ENCODE assay signal across 21 mouse cellular contexts in genomic region chr4:32533735-32534134, GRCm38 (mm10).
DNase-seq lines count a peak whose midpoint lies in the region; ATAC-seq and TF ChIP-seq lines count a peak whose summit lies in the region.
"Had no signal": no experiment of that assay in that cellular context is flagged by ENCODE, and none has a peak within 500 bp of the region (broad histone marks: within the 10 kb centered on the region; RNA-seq: fewer than 3 reads in every experiment).

No protein-coding gene starts in this region.

- ATAC-seq in forebrain, embryonic 15.5 days (replicated peaks) = no peak
- ATAC-seq in forebrain, embryonic 12.5 days (ENCODE audit: low FRiP score) = no peak
- no peak for ATAC-seq in intestine, embryonic 14.5 days (replicated peaks; ENCODE audit: low FRiP score, low TSS enrichment, low read depth)
- no peak for ATAC-seq in intestine, embryonic 16.5 days
- no peak for ATAC-seq in midbrain, embryonic 15.5 days (replicated peaks)
- no peak for ATAC-seq in midbrain, postnatal 0 days (ENCODE audit: low FRiP score)
- ATAC-seq in neural tube, embryonic 15.5 days (ENCODE audit: low FRiP score) = no peak
- no peak for ATAC-seq in heart, embryonic 11.5 days (replicated peaks; ENCODE audit: insufficient number of reproducible peaks, low FRiP score, low TSS enrichment)
- ATAC-seq: intestine, embryonic 15.5 days had no signal

- no peaks in the 10 kb centered on the region for H3K27me3 ChIP-seq in forebrain, embryonic 15.5 days
- no peaks in the 10 kb centered on the region for H3K27me3 ChIP-seq in forebrain, embryonic 12.5 days
- H3K27me3 ChIP-seq in intestine, embryonic 14.5 days (replicated peaks; ENCODE audit: control insufficient read depth, insufficient read depth, low read length) = no peaks in the 10 kb centered on the region
- H3K27me3 ChIP-seq in intestine, embryonic 16.5 days (replicated peaks; ENCODE audit: control insufficient read depth, insufficient read depth, low read length) = no peaks in the 10 kb centered on the region
- no peaks in the 10 kb centered on the region for H3K27me3 ChIP-seq in midbrain, embryonic 15.5 days (replicated peaks)
- H3K27me3 ChIP-seq in midbrain, postnatal 0 days (ENCODE audit: insufficient read depth, low read length) = no peaks in the 10 kb centered on the region
- no peaks in the 10 kb centered on the region for H3K27me3 ChIP-seq in neural tube, embryonic 15.5 days (replicated peaks)
- H3K27me3 ChIP-seq in heart, embryonic 11.5 days (ENCODE audit: control insufficient read depth, insufficient read depth, low read length) = no peaks in the 10 kb centered on the region
- H3K27me3 ChIP-seq: heart, embryonic 12.5 days; intestine, embryonic 15.5 days; limb, embryonic 13.5 days; liver, embryonic 13.5 days; stomach, embryonic 15.5 days had no signal

- TF ChIP-seq CTCF in midbrain, postnatal 0 days (IDR thresholded peaks at IDR 0.05) = no peak

- H3K36me3 ChIP-seq in forebrain, embryonic 15.5 days = no peaks in the 10 kb centered on the region
- H3K36me3 ChIP-seq in forebrain, embryonic 12.5 days (replicated peaks) = no peaks in the 10 kb centered on the region
- no peaks in the 10 kb centered on the region for H3K36me3 ChIP-seq in intestine, embryonic 14.5 days (ENCODE audit: control insufficient read depth, insufficient read depth, low read length)
- H3K36me3 ChIP-seq in intestine, embryonic 16.5 days (ENCODE audit: control insufficient read depth, insufficient read depth, low read length) = no peaks in the 10 kb centered on the region
- no peaks in the 10 kb centered on the region for H3K36me3 ChIP-seq in midbrain, embryonic 15.5 days (replicated peaks)
- no peaks in the 10 kb centered on the region for H3K36me3 ChIP-seq in midbrain, postnatal 0 days (ENCODE audit: insufficient read depth, low read length)
- H3K36me3 ChIP-seq in neural tube, embryonic 15.5 days = no peaks in the 10 kb centered on the region
- H3K36me3 ChIP-seq in heart, embryonic 11.5 days (ENCODE audit: control insufficient read depth, insufficient read depth, low read length) = no peaks in the 10 kb centered on the region
- H3K36me3 ChIP-seq: G1E; heart, embryonic 12.5 days; intestine, embryonic 15.5 days; limb, embryonic 13.5 days; liver, embryonic 13.5 days; stomach, embryonic 15.5 days had no signal

- H3K4me1 ChIP-seq in forebrain, embryonic 15.5 days = peaks cover 72% of the 10 kb centered on the region
- peaks cover 69% of the 10 kb centered on the region for H3K4me1 ChIP-seq in forebrain, embryonic 12.5 days
- peaks cover 34% of the 10 kb centered on the region for H3K4me1 ChIP-seq in intestine, embryonic 14.5 days (replicated peaks; ENCODE audit: control insufficient read depth, insufficient read depth, low read length)
- H3K4me1 ChIP-seq in intestine, embryonic 16.5 days (ENCODE audit: control insufficient read depth, insufficient read depth, low read length) = peaks cover 26% of the 10 kb centered on the region
- peaks cover 79% of the 10 kb centered on the region for H3K4me1 ChIP-seq in midbrain, embryonic 15.5 days
- peaks cover 33% of the 10 kb centered on the region for H3K4me1 ChIP-seq in midbrain, postnatal 0 days (ENCODE audit: insufficient read depth, low read length)
- H3K4me1 ChIP-seq in neural tube, embryonic 15.5 days = peaks cover 76% of the 10 kb centered on the region
- H3K4me1 ChIP-seq in heart, embryonic 11.5 days (ENCODE audit: control insufficient read depth, insufficient read depth, low read length) = peaks cover 39% of the 10 kb centered on the region

- DNase-seq in intestine, embryonic 14.5 days (ENCODE audit: low spot score) = peak; percentile 38
- DNase-seq in midbrain, postnatal 0 days (ENCODE audit: low spot score) = no peak
- DNase-seq: adrenal gland, postnatal 25 days; cerebellum, adult 11-12 months; cerebellum, postnatal 25 days; embryo, embryonic 11 days; kidney, postnatal 36 days; liver, embryonic 13.5 days; right cerebral cortex, postnatal 25 days; thymus, adult 18-20 months had no signal

- no peak overlapping the region for H3K4me2 ChIP-seq in forebrain, embryonic 15.5 days (replicated peaks)
- no peak overlapping the region for H3K4me2 ChIP-seq in forebrain, embryonic 12.5 days
- H3K4me2 ChIP-seq in intestine, embryonic 14.5 days (ENCODE audit: low read length) = no peak overlapping the region
- no peak overlapping the region for H3K4me2 ChIP-seq in intestine, embryonic 16.5 days (ENCODE audit: low read depth, low read length)
- no peak overlapping the region for H3K4me2 ChIP-seq in midbrain, embryonic 15.5 days
- no peak overlapping the region for H3K4me2 ChIP-seq in midbrain, postnatal 0 days (ENCODE audit: low read depth, low read length, poor library complexity, severe bottlenecking)
- no peak overlapping the region for H3K4me2 ChIP-seq in neural tube, embryonic 15.5 days
- H3K4me2 ChIP-seq in heart, embryonic 11.5 days = no peak overlapping the region
- H3K4me2 ChIP-seq: heart, embryonic 12.5 days; intestine, embryonic 15.5 days; limb, embryonic 13.5 days; liver, embryonic 13.5 days; stomach, embryonic 15.5 days had no signal

- H3K27ac ChIP-seq in forebrain, embryonic 15.5 days (replicated peaks) = peak overlapping the region; percentile 88
- H3K27ac ChIP-seq in forebrain, embryonic 12.5 days = no peak overlapping the region
- H3K27ac ChIP-seq in intestine, embryonic 14.5 days (ENCODE audit: low read depth) = no peak overlapping the region
- no peak overlapping the region for H3K27ac ChIP-seq in intestine, embryonic 16.5 days (ENCODE audit: low read length)
- 0 out of 2 replicates have a peak overlapping the region, but pooled peaks have one; percentile 24 for H3K27ac ChIP-seq in midbrain, embryonic 15.5 days
- H3K27ac ChIP-seq in midbrain, postnatal 0 days (ENCODE audit: low read depth, low read length) = no peak overlapping the region
- peak overlapping the region; percentile 90; the same call in 1 of the 2 replicates for H3K27ac ChIP-seq in neural tube, embryonic 15.5 days (replicated peaks)
- no peak overlapping the region for H3K27ac ChIP-seq in heart, embryonic 11.5 days (ENCODE audit: low read depth, low read length)
- H3K27ac ChIP-seq: intestine, embryonic 15.5 days; limb, embryonic 13.5 days; liver, embryonic 13.5 days; stomach, embryonic 15.5 days had no signal

- no peaks in the 10 kb centered on the region for H3K9me3 ChIP-seq in forebrain, embryonic 15.5 days
- H3K9me3 ChIP-seq in forebrain, embryonic 12.5 days = no peaks in the 10 kb centered on the region
- H3K9me3 ChIP-seq in intestine, embryonic 14.5 days (ENCODE audit: control insufficient read depth, low read length) = no peaks in the 10 kb centered on the region
- H3K9me3 ChIP-seq in intestine, embryonic 16.5 days (ENCODE audit: control insufficient read depth, low read length) = no peaks in the 10 kb centered on the region
- H3K9me3 ChIP-seq in midbrain, embryonic 15.5 days = no peaks in the 10 kb centered on the region
- H3K9me3 ChIP-seq in midbrain, postnatal 0 days (ENCODE audit: low read length) = no peaks in the 10 kb centered on the region
- no peaks in the 10 kb centered on the region for H3K9me3 ChIP-seq in neural tube, embryonic 15.5 days (replicated peaks)
- H3K9me3 ChIP-seq in heart, embryonic 11.5 days (replicated peaks; ENCODE audit: control insufficient read depth, low read length) = no peaks in the 10 kb centered on the region
- H3K9me3 ChIP-seq: G1E; heart, embryonic 12.5 days; intestine, embryonic 15.5 days; limb, embryonic 13.5 days; liver, embryonic 13.5 days; stomach, embryonic 15.5 days had no signal

- WGBS in forebrain, embryonic 15.5 days = 48% methylated on average over 7 of the region's 7 CpGs
- 70% methylated on average over 7 of the region's 7 CpGs for WGBS in forebrain, embryonic 12.5 days
- WGBS in intestine, embryonic 14.5 days = 56% methylated on average over 7 of the region's 7 CpGs
- WGBS in intestine, embryonic 16.5 days = 63% methylated on average over 7 of the region's 7 CpGs
- WGBS in midbrain, embryonic 15.5 days = 64% methylated on average over 7 of the region's 7 CpGs
- WGBS in midbrain, postnatal 0 days = 63% methylated on average over 7 of the region's 7 CpGs
- WGBS in neural tube, embryonic 15.5 days = 51% methylated on average over 7 of the region's 7 CpGs
- WGBS in heart, embryonic 11.5 days (ENCODE audit: insufficient replicate concordance) = 52% methylated on average over 7 of the region's 7 CpGs

- no peak overlapping the region for H3K4me3 ChIP-seq in forebrain, embryonic 15.5 days
- no peak overlapping the region for H3K4me3 ChIP-seq in forebrain, embryonic 12.5 days (replicated peaks)
- no peak overlapping the region for H3K4me3 ChIP-seq in intestine, embryonic 14.5 days (ENCODE audit: low read depth, low read length)
- no peak overlapping the region for H3K4me3 ChIP-seq in intestine, embryonic 16.5 days (ENCODE audit: low read length)
- no peak overlapping the region for H3K4me3 ChIP-seq in midbrain, embryonic 15.5 days
- H3K4me3 ChIP-seq in midbrain, postnatal 0 days (ENCODE audit: low read depth, low read length) = no peak overlapping the region
- H3K4me3 ChIP-seq in neural tube, embryonic 15.5 days (replicated peaks) = no peak overlapping the region
- no peak overlapping the region for H3K4me3 ChIP-seq in heart, embryonic 11.5 days (ENCODE audit: low read depth, low read length)
- H3K4me3 ChIP-seq: heart, embryonic 12.5 days; intestine, embryonic 15.5 days; limb, embryonic 13.5 days; liver, embryonic 13.5 days; stomach, embryonic 15.5 days had no signal

- H3K9ac ChIP-seq in forebrain, embryonic 15.5 days (replicated peaks) = no peak overlapping the region
- no peak overlapping the region for H3K9ac ChIP-seq in forebrain, embryonic 12.5 days
- H3K9ac ChIP-seq in intestine, embryonic 14.5 days (ENCODE audit: low read length) = no peak overlapping the region
- no peak overlapping the region for H3K9ac ChIP-seq in intestine, embryonic 16.5 days (ENCODE audit: low read depth, low read length)
- no peak overlapping the region for H3K9ac ChIP-seq in midbrain, embryonic 15.5 days
- H3K9ac ChIP-seq in midbrain, postnatal 0 days (replicated peaks; ENCODE audit: low read length, poor library complexity, severe bottlenecking) = no peak overlapping the region
- H3K9ac ChIP-seq in neural tube, embryonic 15.5 days (replicated peaks) = no peak overlapping the region
- no peak overlapping the region for H3K9ac ChIP-seq in heart, embryonic 11.5 days (ENCODE audit: low read depth, low read length)
- H3K9ac ChIP-seq: heart, embryonic 12.5 days; intestine, embryonic 15.5 days; limb, embryonic 13.5 days; liver, embryonic 13.5 days; stomach, embryonic 15.5 days had no signal

Comparison
In these comparisons a context has a peak if more than half of its experiments do, and no peak if none do; other contexts are left out.
1. H3K27ac ChIP-seq: peak in forebrain, embryonic 15.5 days (single experiment), midbrain, embryonic 15.5 days (single experiment) and neural tube, embryonic 15.5 days (single experiment); none in forebrain, embryonic 12.5 days (single experiment), intestine, embryonic 14.5 days (single experiment), intestine, embryonic 16.5 days (single experiment), midbrain, postnatal 0 days (single experiment) and heart, embryonic 11.5 days (single experiment).